Mouse (Mus musculus): ENCODE data around the gene Rnh1.

Gene Rnh1

DNA sequence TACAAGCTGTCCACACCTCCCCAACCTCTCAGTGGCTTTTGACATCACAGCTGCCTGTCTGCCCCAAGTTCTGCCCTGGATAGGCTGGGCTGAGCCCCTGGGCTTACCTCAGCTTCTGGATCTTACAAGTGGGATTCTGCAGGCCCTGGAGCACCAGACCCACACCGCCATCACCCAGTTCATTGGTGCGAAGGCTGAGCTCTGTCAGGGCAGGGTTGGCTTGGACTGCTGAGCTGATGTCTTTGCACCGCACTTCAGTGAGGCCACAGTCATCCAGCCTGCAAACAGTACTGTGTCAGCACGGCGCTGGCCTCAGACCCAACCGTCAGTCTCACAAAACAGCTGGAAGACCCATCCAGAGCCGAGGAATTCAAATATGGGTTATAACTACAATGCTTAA lies 8.3 kb downstream of the Rnh1 start:
- no peak for DNase-seq (ENCODE audit: low spot score)

GRCm38 (mm10) chr7:141155362-141155761 lies 17.3 kb downstream of the Rnh1 start:
- no peak for DNase-seq (ENCODE audit: low spot score)

DNA sequence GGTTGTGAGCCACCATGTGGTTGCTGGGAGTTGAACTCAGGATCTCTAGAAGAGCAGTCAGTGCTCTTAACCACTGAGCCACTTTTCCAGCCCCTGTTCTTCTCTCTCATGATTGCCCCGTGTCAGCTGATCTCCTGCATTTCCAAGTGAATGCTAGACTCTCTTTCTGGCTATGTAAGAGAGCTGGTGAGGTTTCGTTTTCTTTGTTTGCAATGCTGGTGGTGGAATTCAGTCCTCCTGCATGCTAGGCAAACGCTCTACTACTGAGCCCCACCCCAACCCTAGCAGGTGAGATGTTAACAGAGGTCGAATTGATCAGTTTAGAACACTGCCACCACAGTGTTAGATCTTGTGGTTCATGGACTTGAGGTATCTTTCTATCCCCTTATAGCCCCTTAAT lies 24.0 kb downstream of the Rnh1 start:
- DNase-seq (ENCODE audit: low spot score), result no peak

- no peak for DNase-seq (ENCODE audit: low spot score)
These were observed 25.6 kb downstream of the Rnh1 start for GRCm38 (mm10) chr7:141147044-141147443.

DNA sequence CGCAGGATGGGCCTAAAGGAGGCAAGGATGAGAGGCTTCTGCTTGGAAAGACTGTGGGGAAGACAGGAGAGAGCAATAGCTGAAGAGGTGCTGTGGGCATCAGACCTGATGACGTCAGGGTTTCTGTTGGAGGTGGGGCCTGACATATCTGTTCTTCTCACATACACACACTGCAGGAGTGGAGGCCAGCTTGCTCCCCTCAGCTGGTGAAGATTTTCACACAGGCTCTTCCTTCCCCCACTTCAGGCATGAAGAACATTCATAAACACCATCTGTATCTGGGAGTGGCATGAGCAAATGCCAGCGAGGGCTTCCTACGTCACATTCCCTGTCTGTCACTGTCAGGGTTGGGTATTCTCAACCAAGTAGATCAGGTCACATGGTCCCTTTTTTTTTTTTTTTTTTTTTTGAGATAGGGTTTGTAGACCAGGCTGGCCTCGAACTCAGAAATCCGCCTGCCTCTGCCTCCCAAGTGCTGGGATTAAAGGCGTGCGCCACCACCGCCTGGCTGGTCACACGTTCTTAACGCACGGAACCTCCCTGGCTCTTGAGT lies 26.5 kb downstream of the Rnh1 start:
- DNase-seq (ENCODE audit: low spot score), result no peak

DNA sequence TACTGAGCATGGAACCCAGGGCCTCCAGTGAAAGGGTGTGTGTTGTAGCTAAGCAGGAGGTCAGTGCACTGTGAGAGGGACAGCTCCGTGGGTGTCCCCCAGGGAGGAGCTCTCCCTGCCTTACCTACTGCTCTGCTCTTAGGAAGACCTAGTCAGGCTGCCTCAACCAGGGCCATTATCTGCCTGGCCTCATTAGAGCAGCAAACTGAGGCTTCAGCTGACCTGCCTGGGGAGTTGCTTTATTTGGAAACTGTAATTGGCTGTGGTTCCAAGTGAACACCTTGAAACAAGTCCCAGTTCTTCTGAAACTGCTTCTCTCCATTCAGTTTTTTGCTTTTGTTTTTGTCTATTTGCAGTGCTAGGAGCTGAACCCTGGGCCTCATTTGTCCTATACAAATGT lies 27.3 kb downstream of the Rnh1 start:
- no peak for DNase-seq (ENCODE audit: low spot score)

DNA sequence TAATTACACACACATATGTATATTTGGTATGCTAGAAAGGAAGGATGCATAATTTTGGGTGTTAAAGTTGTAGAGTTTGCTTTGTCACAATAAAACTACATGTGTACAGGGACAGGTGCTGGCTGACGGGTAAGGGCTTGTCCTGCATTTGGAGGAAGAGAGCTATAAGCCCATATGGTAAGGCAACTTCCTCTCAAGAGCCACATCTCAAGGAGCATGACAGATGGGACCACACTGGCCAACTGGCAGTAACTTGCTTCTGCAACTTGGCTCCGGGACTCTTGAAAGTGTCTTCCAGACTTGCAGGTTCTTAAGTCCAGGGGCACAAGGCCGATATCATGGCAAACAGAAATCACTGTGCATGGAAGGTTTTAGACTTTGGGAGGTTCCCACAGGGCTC lies 28.0 kb downstream of the Rnh1 start:
- DNase-seq (ENCODE audit: low spot score), result no peak

DNA sequence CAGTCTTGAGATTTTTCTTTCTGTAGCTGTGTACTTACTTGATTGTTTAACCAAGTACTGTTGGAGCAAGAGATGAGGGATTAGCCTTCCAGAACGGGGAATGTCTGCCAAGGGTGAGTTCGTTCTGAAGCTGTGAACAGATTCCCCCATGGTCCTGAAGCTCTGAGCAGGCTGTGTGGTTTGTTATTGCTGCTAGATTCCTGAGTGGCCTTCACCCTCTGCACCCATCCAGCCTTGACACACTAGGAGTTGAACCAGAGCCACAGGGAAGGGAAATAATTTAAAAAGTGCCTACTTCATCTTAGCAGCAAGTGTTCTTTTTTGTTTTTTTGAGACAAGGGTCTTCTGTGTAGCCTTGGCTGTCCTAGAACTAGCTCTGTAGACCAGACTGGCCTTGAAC lies 28.8 kb downstream of the Rnh1 start:
- no peak for DNase-seq (ENCODE audit: low spot score)

DNA sequence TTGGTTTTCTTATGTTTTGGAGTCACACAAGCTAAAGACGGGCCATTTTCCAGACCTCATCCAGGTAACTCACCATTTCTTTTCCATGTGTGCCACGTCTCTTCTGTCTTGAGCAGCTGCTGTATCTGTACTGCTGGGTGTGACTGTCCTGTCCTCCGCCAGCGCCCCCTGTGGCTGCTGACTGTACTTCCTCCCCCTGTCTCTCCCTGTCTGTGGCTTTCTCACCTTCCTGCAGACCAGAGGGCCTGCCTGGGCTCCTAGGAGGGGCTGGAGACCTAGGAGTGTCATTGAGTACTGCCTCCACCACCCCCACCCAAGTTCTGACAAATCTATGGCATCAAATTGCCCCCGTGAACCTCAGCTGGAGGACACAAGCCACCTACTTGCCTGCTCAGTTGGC lies 29.5 kb downstream of the Rnh1 start:
- no peak for DNase-seq (ENCODE audit: low spot score)

DNA sequence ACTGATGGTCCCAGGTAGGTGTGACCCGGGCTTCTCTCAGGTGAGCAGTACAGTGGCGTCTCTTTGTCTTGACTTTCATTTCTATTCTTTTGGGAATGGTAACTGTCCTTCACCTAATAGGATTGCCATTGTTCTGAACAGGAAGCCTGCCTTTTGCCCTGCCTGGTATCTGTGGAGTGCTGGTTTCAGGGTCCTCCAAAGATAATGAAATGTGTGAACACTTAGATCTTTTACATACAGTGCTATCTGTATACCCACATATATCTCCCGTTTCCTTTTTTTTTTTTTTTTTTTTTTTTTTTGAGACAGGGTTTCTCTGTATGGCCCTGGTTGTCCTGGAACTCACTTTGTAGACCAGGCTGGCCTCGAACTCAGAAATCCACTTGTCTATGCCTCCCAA lies 31.3 kb downstream of the Rnh1 start:
- no peak for DNase-seq (ENCODE audit: low spot score)

GRCm38 (mm10) chr7:141131904-141132755 lies 40.5 kb downstream of the Rnh1 start:
- DNase-seq (ENCODE audit: low spot score), result no peak

GRCm38 (mm10) chr7:141131024-141131820 lies 41.4 kb downstream of the Rnh1 start:
- DNase-seq (ENCODE audit: low spot score), result peak; percentile 92

DNA sequence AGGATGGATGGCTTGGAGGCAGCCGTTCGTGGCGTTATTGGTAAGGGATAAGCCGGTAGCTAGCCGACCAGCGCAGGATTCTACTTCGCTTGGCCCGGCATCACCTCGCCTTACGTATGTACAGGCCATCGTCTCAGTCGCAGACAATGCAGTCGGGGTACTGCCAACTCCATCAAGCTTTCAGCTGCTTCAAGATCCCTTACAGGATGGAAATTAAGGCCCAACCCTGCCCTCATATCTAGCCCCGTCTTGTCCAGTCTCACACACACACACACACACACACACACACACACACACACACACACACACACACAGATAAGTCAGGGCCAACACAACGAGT lies 49.2 kb downstream of the Rnh1 start:
- no peak for DNase-seq (ENCODE audit: low spot score)

GRCm38 (mm10) chr7:141122689-141123516 lies 49.8 kb downstream of the Rnh1 start:
- peak; percentile 90 for DNase-seq (ENCODE audit: low spot score)

DNA sequence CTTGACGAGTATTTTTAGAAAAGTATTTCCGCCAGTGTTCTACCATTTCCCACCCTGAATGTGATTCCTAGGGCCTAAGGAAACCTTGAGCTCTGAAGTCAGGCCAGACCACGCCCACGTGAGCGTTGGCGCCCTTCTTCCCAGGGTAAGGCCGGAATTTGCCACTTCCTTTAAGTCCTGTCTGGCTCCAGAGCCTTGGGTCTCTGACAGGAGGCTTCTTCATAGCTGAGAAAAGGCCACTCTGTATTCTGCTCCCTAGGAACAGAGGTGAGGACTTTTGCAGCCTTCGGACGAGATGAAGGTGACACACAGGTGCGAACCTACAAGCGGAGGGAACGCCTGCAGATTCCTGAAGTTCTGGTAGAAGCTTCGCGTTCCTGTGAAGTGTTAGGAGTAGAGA lies 50.4 kb downstream of the Rnh1 start, which contains the start of gene Ptdss2:
Ptdss2 (plus strand) TSS at position 138 of the 400 bp plus-strand sequence.
- no peak for DNase-seq (ENCODE audit: low spot score)

- no peak for DNase-seq (ENCODE audit: low spot score)
These were observed 51.6 kb downstream of the Rnh1 start for GRCm38 (mm10) chr7:141121051-141121531.

DNA sequence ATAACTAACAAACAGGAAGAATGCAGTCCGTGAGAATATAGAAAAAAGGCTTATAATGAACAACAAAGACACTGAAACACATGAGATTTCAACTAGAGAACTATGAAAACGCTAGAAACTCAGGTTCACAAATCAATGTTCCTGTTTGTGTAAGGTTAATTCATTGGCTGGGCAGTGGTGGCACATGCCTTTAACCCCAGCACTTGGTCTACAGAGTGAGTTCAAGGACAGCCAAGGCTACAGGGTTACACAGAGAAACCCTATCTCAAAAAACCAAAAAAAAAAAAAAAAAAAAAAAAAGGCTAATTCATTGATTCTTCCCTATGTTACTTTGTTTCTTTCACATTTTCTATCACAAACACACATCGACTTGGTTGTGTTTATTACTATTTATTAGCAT lies 52.1 kb downstream of the Rnh1 start:
- DNase-seq (ENCODE audit: low spot score), result no peak

DNA sequence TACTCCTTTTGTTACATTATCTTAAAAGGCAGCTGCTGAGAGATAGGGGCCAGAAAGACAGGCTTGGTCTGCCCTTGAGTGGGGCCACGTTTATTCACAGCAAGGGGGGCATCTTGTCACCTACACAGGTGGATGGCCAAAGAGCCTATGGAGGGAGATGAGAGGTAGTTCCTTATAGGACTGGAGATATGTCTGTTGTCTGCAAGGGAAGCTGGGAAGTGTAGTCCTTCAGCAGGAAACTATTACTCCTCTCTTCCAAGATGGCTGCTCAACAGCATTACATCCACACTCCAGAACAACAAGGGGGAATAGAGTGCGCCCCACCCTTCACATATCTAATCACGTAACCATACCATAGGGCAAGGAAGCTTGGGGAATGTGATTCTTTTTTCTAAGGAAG lies 53.2 kb downstream of the Rnh1 start:
- DNase-seq (ENCODE audit: low spot score), result no peak

DNA sequence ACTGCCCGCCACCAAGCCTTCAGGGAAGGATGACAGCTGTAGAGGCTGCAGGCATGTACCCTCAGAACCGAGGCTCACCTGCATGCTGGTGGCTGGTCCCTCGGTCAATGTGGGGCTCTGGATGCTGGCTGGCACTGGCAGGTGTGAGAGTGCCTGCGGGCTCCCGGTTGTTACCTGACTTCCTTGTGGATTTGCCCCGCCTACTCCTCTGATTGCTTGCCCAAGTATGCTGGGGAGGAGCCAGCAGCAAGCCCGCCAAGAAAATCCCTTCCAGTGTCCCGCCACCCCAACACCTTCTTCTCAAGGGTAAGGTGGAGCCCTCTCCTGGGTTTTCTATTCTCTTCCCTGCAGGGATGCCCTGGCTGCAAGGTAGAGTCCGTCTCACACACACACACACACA lies 55.0 kb downstream of the Rnh1 start, which contains the start of gene Ano9:
Ano9 (minus strand) TSS at position 171 of the 400 bp plus-strand sequence.
- DNase-seq (ENCODE audit: low spot score), result no peak

- DNase-seq (ENCODE audit: low spot score), result no peak
These were observed 56.8 kb downstream of the Rnh1 start for GRCm38 (mm10) chr7:141115874-141116273.
